Mouse (Mus musculus): ENCODE results near the gene Arhgap8.

DNA sequence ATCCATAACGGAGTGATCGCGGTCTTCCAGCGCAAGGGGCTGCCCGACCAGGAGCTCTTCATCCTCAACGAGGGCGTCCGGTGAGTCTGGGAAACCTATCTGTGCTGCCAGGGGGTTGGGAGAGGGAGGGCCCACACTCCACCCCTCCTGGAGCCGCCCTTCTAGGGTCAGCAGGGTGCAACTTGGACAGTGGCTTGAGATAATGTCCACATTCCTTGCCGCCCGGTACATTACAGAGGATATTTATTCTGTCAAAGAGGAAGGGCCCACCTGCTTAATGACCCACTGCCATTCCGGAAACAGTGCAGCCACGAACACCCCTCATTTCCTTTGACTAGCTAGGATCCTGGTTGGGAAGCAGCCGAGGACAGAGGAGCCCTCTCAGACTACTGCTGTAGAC lies 31.9 kb upstream of the Arhgap8 start:
- TF ChIP-seq HCFC1 (IDR thresholded peaks at IDR 0.05; ENCODE audit: borderline replicate concordance, insufficient read depth, low read length), result no peak
- no peak for TF ChIP-seq MAFK (IDR thresholded peaks at IDR 0.05; ENCODE audit: insufficient read depth, low read depth, low read length)
- no peak for TF ChIP-seq ZNF384 (IDR thresholded peaks at IDR 0.05; ENCODE audit: low read depth, low read length)
- no peak for TF ChIP-seq ZC3H11A (IDR thresholded peaks at IDR 0.05; ENCODE audit: borderline replicate concordance, low read depth, low read length)
- no peak for TF ChIP-seq CHD2 (IDR thresholded peaks at IDR 0.05; ENCODE audit: low read depth, low read length)
